Mouse (Mus musculus): ENCODE measurements around the gene Sphk2. TPM values are rescaled to one million over a fixed set of nuclear protein-coding genes. Genes with fewer than 3 reads are reported as not detected.
A peak's percentile ranks its signal among the peaks of the same experiment; 100 is the strongest.

The Sphk2 gene
- total and polyA plus RNA-seq, 2 experiments from 2014 or later: 15.8 to 23.5 TPM

DNA sequence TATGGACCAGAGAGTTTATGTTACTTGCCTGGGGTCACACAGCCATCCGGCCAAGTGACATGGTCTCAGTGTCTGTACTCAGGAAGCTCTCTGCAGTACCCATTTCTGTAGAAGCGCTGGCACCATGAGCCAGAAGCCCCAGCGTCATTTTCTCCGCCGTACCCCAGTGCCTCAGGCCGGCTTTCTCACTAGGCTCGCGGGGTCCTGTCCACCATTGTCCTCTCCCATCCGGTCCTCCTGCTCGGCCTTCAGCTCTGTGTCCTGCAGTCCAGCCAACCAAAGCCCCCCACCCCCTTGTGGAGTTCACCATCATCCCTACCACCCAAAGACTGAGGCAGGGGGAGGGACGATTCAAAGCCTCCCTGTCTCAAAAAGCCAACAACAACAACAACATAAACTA, 16.2 kb downstream of the Sphk2 start:
- H3K9me3 ChIP-seq (ENCODE audit: low read length): no peaks in the 10 kb centered on the region
- no peak overlapping the region; the same call in 1 of the 2 replicates for H3K27ac ChIP-seq (ENCODE audit: low read depth, low read length)
- H3K4me1 ChIP-seq (ENCODE audit: insufficient read depth, low read length): peaks cover 22% of the 10 kb centered on the region
- TF ChIP-seq CTCF (IDR thresholded peaks at IDR 0.05): no peak
- no peak overlapping the region for H3K4me3 ChIP-seq (ENCODE audit: low read depth, low read length)
- no peak for DNase-seq (ENCODE audit: low spot score)
- 79% methylated on average over 11 of the region's 11 CpGs for WGBS
- peak overlapping the region; percentile 94; the same call in 1 of the 2 replicates for H3K4me2 ChIP-seq (ENCODE audit: low read depth, low read length, poor library complexity, severe bottlenecking)
- H3K9ac ChIP-seq (replicated peaks; ENCODE audit: low read length, poor library complexity, severe bottlenecking): no peak overlapping the region
- no peak for ATAC-seq (ENCODE audit: low FRiP score)
- H3K27me3 ChIP-seq (ENCODE audit: insufficient read depth, low read length): no peaks in the 10 kb centered on the region
- H3K36me3 ChIP-seq (ENCODE audit: insufficient read depth, low read length): no peaks in the 10 kb centered on the region

- H3K4me1 ChIP-seq (ENCODE audit: insufficient read depth, low read length): peaks cover 22% of the 10 kb centered on the region
- peak overlapping the region; percentile 56 for H3K4me3 ChIP-seq (ENCODE audit: low read depth, low read length)
- peak overlapping the region; percentile 71 for H3K27ac ChIP-seq (ENCODE audit: low read depth, low read length)
- peak overlapping the region; percentile 94 for H3K4me2 ChIP-seq (ENCODE audit: low read depth, low read length, poor library complexity, severe bottlenecking)
- peak overlapping the region; percentile 80 for H3K9ac ChIP-seq (replicated peaks; ENCODE audit: low read length, poor library complexity, severe bottlenecking)
- no peak for DNase-seq (ENCODE audit: low spot score)
- TF ChIP-seq CTCF (IDR thresholded peaks at IDR 0.05): no peak
- no peaks in the 10 kb centered on the region for H3K9me3 ChIP-seq (ENCODE audit: low read length)
- 32% methylated on average over 11 of the region's 11 CpGs for WGBS
- no peak for ATAC-seq (ENCODE audit: low FRiP score)
- H3K36me3 ChIP-seq (ENCODE audit: insufficient read depth, low read length): no peaks in the 10 kb centered on the region
- H3K27me3 ChIP-seq (ENCODE audit: insufficient read depth, low read length): no peaks in the 10 kb centered on the region
Measured at GRCm38 (mm10) chr7:45701072-45701471, 16.7 kb downstream of the Sphk2 start.

DNA sequence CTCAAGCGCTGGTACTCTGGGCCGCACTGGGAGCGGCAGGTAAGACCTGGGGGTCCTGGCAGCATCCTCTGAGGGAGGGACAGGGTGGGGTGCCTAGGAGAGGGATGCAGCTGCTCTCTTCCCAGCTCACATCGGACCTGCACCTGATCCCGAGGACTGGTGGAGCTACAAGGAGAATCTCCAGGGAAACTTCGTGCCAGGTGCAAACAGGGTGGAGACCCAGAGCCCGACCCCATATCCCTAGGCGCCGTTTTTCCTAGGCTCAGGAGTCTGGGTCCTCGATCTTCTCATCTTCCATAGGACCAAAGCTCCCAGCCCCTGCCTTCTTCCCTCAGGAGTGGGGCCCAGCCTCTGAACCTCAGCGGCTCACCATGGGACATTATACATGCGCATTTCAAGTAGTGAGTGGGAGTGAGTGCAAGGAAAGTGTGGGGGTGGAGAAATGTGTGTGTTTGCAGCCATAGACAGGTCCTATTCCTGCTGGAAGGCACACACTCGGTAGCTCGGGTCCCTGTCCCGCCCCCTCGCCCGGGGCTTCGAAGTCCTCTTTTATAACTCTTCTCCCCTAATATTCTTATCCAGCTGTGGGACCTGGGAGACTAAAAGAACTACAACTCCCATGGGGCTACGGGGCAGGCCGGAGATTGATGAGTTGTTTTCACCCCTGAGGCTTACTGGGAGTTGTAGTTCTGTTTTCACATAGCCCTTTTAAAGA, 17.3 kb downstream of the Sphk2 start:
- Histone ChIP-seq H3K4me3 (ENCODE audit: low read depth, low read length) (peak overlapping the region; percentile 56), H3K27me3 (ENCODE audit: insufficient read depth, low read length) (no peaks in the 10 kb centered on the region), H3K4me1 (ENCODE audit: insufficient read depth, low read length) (peaks cover 16% of the 10 kb centered on the region), H3K27ac (ENCODE audit: low read depth, low read length) (peak overlapping the region; percentile 95), H3K9ac (replicated peaks; ENCODE audit: low read length, poor library complexity, severe bottlenecking) (peak overlapping the region; percentile 80), H3K4me2 (ENCODE audit: low read depth, low read length, poor library complexity, severe bottlenecking) (peak overlapping the region; percentile 94), H3K9me3 (ENCODE audit: low read length) (no peaks in the 10 kb centered on the region), H3K36me3 (ENCODE audit: insufficient read depth, low read length) (no peaks in the 10 kb centered on the region)
- under 1% methylated on average over 19 of the region's 20 CpGs for WGBS
- no peak for TF ChIP-seq CTCF (IDR thresholded peaks at IDR 0.05)
- DNase-seq (ENCODE audit: low spot score): peak; percentile 89
- peak; percentile 0; the same call in 1 of the 2 replicates for ATAC-seq (ENCODE audit: low FRiP score)

GRCm38 (mm10) chr7:45699523-45700141, 18.2 kb downstream of the Sphk2 start, which contains the start of gene Car11:
Gene Car11, plus strand, starts transcription at chr7:45699843.
- Histone ChIP-seq H3K4me3 (ENCODE audit: low read depth, low read length) (peak within 1 kb of the TSS; percentile 56), H3K9me3 (ENCODE audit: low read length) (no peaks in the 10 kb centered on the region), H3K4me2 (ENCODE audit: low read depth, low read length, poor library complexity, severe bottlenecking) (peak within 1 kb of the TSS; percentile 94), H3K27me3 (ENCODE audit: insufficient read depth, low read length) (no peaks in the 10 kb centered on the region), H3K4me1 (ENCODE audit: insufficient read depth, low read length) (peaks cover 14% of the 10 kb centered on the region), H3K36me3 (ENCODE audit: insufficient read depth, low read length) (no peaks in the 10 kb centered on the region), H3K9ac (replicated peaks; ENCODE audit: low read length, poor library complexity, severe bottlenecking) (peak within 1 kb of the TSS; percentile 80), H3K27ac (ENCODE audit: low read depth, low read length) (peak within 1 kb of the TSS; percentile 95)
- peak; percentile 48 for DNase-seq (ENCODE audit: low spot score)
- ATAC-seq (ENCODE audit: low FRiP score): peak; percentile 10; the same call in 1 of the 2 replicates
- under 1% methylated on average over 35 of the region's 36 CpGs for WGBS
- TF ChIP-seq CTCF (IDR thresholded peaks at IDR 0.05): no peak

DNA sequence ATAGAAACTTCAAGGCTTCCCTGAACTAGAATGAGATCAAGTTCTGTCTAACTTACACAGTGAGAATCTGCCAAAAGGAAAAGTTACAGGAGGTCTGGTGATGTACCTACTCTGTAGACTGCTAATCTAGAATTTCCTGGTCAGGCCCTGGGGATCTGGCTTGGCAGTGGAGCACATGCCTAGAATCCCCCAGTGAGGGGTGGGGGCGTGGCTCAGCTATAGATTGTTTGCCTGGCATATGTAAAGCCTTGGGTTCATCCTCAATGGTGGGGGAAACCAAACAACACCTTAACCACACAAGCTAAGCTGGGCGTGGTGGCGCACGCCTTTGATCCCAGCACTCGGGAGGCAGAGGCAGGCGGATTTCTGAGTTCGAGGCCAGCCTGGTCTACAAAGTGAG, 19.9 kb downstream of the Sphk2 start:
- Histone ChIP-seq H3K27ac (ENCODE audit: low read depth, low read length) (peak overlapping the region; percentile 95; the same call in 1 of the 2 replicates), H3K9me3 (ENCODE audit: low read length) (no peaks in the 10 kb centered on the region), H3K36me3 (ENCODE audit: insufficient read depth, low read length) (no peaks in the 10 kb centered on the region), H3K4me3 (ENCODE audit: low read depth, low read length) (no peak overlapping the region), H3K9ac (replicated peaks; ENCODE audit: low read length, poor library complexity, severe bottlenecking) (no peak overlapping the region), H3K4me2 (ENCODE audit: low read depth, low read length, poor library complexity, severe bottlenecking) (no peak overlapping the region), H3K27me3 (ENCODE audit: insufficient read depth, low read length) (no peaks in the 10 kb centered on the region), H3K4me1 (ENCODE audit: insufficient read depth, low read length) (peaks cover 12% of the 10 kb centered on the region)
- no peak for TF ChIP-seq CTCF (IDR thresholded peaks at IDR 0.05)
- 84% methylated on average over 3 of the region's 7 CpGs for WGBS
- ATAC-seq (ENCODE audit: low FRiP score) (no peak), DNase-seq (ENCODE audit: low spot score) (no peak)

- no peak for DNase-seq (ENCODE audit: low spot score)
- Histone ChIP-seq H3K27ac (ENCODE audit: low read depth, low read length) (no peak overlapping the region), H3K4me3 (ENCODE audit: low read depth, low read length) (no peak overlapping the region), H3K36me3 (ENCODE audit: insufficient read depth, low read length) (no peaks in the 10 kb centered on the region), H3K9me3 (ENCODE audit: low read length) (no peaks in the 10 kb centered on the region), H3K27me3 (ENCODE audit: insufficient read depth, low read length) (no peaks in the 10 kb centered on the region), H3K9ac (replicated peaks; ENCODE audit: low read length, poor library complexity, severe bottlenecking) (no peak overlapping the region), H3K4me1 (ENCODE audit: insufficient read depth, low read length) (peaks cover 8% of the 10 kb centered on the region; the same call in 1 of the 2 replicates), H3K4me2 (ENCODE audit: low read depth, low read length, poor library complexity, severe bottlenecking) (no peak overlapping the region)
- 16% methylated on average over 6 of the region's 6 CpGs for WGBS
- TF ChIP-seq CTCF (IDR thresholded peaks at IDR 0.05): no peak
- no peak for ATAC-seq (ENCODE audit: low FRiP score)
Measured at GRCm38 (mm10) chr7:45695098-45695497, 22.7 kb downstream of the Sphk2 start.
